Mouse (Mus musculus): ENCODE measurements around the gene Mustn1. TPM values are rescaled to one million over a fixed set of nuclear protein-coding genes. Genes with fewer than 3 reads are reported as not detected.

Mustn1 gene
- polyA plus RNA-seq, 1 experiment from 2014 or later = 2.3 TPM

DNA sequence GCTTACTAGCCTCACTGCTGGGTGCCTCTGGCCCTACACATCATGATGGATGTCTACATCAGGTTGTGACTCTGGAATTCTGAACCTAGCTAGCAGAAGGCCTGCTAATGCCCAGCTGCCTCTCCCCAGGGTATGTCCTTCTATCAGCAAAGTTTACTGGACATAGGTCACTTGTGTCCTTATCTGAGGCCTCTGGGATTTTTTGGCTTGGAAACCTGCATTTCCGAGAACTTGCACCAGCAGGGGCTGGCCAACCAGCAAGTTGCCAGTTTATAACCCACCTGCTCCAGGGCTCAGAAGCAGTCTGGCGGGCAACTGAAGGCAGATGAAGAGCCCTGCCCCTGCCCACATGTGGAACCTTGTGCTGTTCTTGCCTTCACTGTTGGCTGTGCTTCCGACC lies 7.2 kb downstream of the Mustn1 start, which contains the start of gene Itih4:
TSS of gene Itih4 (plus strand) at position 273 of the 400 bp plus-strand sequence.
- Histone ChIP-seq H3K4me3 (ENCODE audit: low read depth, low read length) (peak within 1 kb of the TSS; percentile 40), H3K4me2 (ENCODE audit: low read depth, low read length) (peak within 1 kb of the TSS; percentile 31)
- peak; percentile 66 for ATAC-seq (ENCODE audit: low read depth)

DNA sequence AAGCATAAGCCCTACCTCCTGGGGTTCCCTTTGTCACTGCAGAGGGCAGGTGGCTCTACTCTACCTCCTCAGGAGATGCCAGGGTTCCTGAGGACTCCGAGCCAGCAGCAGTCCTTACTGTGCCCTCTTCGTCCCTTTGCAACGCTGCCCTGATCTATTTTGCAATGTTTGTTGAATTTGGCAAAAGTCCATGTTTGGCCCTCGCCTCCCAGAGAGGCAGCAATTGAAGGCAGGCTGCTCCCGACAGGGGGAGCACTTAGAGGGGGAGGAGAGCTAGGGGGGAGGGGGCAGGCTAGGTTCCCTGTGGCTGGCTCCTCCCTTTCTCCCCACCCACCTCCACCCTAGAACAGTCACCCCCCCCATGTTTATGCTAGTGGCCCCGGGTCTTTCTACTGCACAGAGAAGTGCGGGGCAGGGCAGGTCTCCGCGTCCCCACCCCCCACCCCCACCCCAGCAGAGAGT lies 9.3 kb downstream of the Mustn1 start:
- Histone ChIP-seq H3K27ac (ENCODE audit: low read length) (peak overlapping the region; percentile 17; the same call in 1 of the 2 replicates), H3K27me3 (ENCODE audit: control insufficient read depth, insufficient read depth, low read depth, low read length) (no peaks in the 10 kb centered on the region), H3K4me3 (ENCODE audit: low read depth, low read length) (peak overlapping the region; percentile 40; the same call in 1 of the 2 replicates), H3K4me2 (ENCODE audit: low read depth, low read length) (peak overlapping the region; percentile 31), H3K9me3 (replicated peaks; ENCODE audit: control insufficient read depth, low read length) (no peaks in the 10 kb centered on the region), H3K36me3 (ENCODE audit: control insufficient read depth, insufficient read depth) (no peaks in the 10 kb centered on the region), H3K9ac (ENCODE audit: low read depth, low read length) (peak overlapping the region; percentile 15; the same call in 1 of the 2 replicates), H3K4me1 (ENCODE audit: control insufficient read depth, low read depth, low read length) (no peaks in the 10 kb centered on the region; the same call in 1 of the 2 replicates)
- WGBS (ENCODE audit: insufficient replicate concordance) = 17% methylated on average over 9 of the region's 9 CpGs
- peak; percentile 71 for ATAC-seq (ENCODE audit: low read depth)

More for the DNA sequence above, 7.2 kb downstream of the Mustn1 start, which contains the start of gene Itih4:
- Histone ChIP-seq H3K36me3 (ENCODE audit: control insufficient read depth, insufficient read depth) (no peaks in the 10 kb centered on the region), H3K27ac (ENCODE audit: low read length) (peak within 1 kb of the TSS; percentile 77), H3K9me3 (replicated peaks; ENCODE audit: control insufficient read depth, low read length) (no peaks in the 10 kb centered on the region), H3K4me1 (ENCODE audit: control insufficient read depth, low read depth, low read length) (no peaks in the 10 kb centered on the region; the same call in 1 of the 2 replicates), H3K27me3 (ENCODE audit: control insufficient read depth, insufficient read depth, low read depth, low read length) (no peaks in the 10 kb centered on the region), H3K9ac (ENCODE audit: low read depth, low read length) (no peak within 1 kb of the TSS)
- WGBS (ENCODE audit: insufficient replicate concordance) = 59% methylated on average over 3 of the region's 3 CpGs

DNA sequence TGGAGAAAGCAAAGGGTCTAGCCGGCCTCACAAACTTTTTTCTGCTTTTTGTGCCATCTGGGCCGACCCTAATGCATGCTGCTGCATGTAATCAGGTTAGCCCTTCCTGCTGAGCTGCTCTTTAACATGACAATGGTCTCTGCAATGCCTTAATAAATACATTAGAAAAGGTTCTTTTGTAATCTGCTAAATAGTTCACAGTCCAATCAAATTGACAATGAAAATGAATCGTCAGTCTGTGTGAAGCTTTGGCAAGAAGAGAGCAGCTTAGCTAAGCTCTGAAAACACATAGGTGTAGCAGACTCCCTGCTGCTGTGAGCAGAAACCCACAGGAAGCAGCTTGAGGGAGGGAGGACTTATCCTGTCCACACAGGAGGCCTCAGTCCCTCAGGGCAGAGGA lies 21.0 kb downstream of the Mustn1 start:
- no peak overlapping the region for H3K4me3 ChIP-seq (ENCODE audit: low read depth, low read length)
- H3K9ac ChIP-seq (ENCODE audit: low read depth, low read length) = no peak overlapping the region
- no peaks in the 10 kb centered on the region for H3K4me1 ChIP-seq (ENCODE audit: control insufficient read depth, low read depth, low read length)
- no peaks in the 10 kb centered on the region for H3K27me3 ChIP-seq (ENCODE audit: control insufficient read depth, insufficient read depth, low read depth, low read length)
- H3K9me3 ChIP-seq (replicated peaks; ENCODE audit: control insufficient read depth, low read length) = no peaks in the 10 kb centered on the region
- no peak overlapping the region for H3K27ac ChIP-seq (ENCODE audit: low read length)
- no peak for ATAC-seq (ENCODE audit: low read depth)
- H3K4me2 ChIP-seq (ENCODE audit: low read depth, low read length) = no peak overlapping the region
- no peaks in the 10 kb centered on the region; the same call in 1 of the 2 replicates for H3K36me3 ChIP-seq (ENCODE audit: control insufficient read depth, insufficient read depth)
- 40% methylated on average over 3 of the region's 3 CpGs for WGBS (ENCODE audit: insufficient replicate concordance)

DNA sequence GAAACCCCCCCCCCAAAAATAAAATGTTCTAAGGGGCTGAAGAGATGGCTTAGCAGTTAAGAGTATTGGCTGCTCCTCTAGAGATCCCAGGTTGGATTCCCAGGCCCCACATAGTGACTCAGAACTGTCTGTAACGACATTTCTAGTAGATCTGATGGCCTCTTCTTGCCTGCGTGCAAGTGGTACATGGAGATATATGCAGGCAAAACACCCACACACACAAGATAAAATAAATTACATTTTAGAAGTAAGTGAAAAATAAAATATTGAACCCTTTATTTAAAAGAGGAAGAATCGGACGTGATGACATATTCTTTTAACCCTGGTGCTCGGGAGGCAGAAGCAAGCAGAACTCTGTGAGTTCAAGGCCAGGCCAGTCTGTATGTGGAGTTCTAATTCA lies 23.6 kb downstream of the Mustn1 start:
- Histone ChIP-seq H3K4me3 (ENCODE audit: low read depth, low read length) (no peak overlapping the region), H3K36me3 (ENCODE audit: control insufficient read depth, insufficient read depth) (no peaks in the 10 kb centered on the region; the same call in 1 of the 2 replicates), H3K9ac (ENCODE audit: low read depth, low read length) (no peak overlapping the region), H3K4me1 (ENCODE audit: control insufficient read depth, low read depth, low read length) (no peaks in the 10 kb centered on the region; the same call in 1 of the 2 replicates), H3K4me2 (ENCODE audit: low read depth, low read length) (no peak overlapping the region), H3K27ac (ENCODE audit: low read length) (no peak overlapping the region), H3K9me3 (replicated peaks; ENCODE audit: control insufficient read depth, low read length) (no peaks in the 10 kb centered on the region), H3K27me3 (ENCODE audit: control insufficient read depth, insufficient read depth, low read depth, low read length) (no peaks in the 10 kb centered on the region)
- no peak for ATAC-seq (ENCODE audit: low read depth)
- 50% methylated on average over 5 of the region's 5 CpGs for WGBS (ENCODE audit: insufficient replicate concordance)

DNA sequence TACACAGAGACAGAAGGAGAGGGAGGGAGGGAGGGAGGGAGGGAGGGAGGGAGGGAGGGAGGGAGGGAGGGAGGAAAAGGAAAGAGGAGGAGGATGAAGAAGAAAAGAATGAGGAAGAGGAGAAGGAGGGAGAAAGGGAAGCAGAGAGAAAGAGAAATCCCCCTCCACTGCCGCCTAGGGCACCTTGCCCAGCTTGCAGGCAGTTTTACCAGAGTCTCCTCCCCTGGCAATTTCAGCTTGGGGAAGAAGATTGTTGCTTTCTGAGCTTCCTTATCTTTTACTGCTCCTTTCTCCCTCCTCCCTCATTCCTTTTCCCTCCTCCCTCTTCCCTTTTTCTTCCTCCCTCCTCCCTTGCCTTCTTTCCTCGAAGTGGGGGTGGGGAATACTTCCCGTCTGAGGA lies 24.0 kb downstream of the Mustn1 start:
- no peaks in the 10 kb centered on the region for H3K27me3 ChIP-seq (ENCODE audit: control insufficient read depth, insufficient read depth, low read depth, low read length)
- no peaks in the 10 kb centered on the region for H3K9me3 ChIP-seq (replicated peaks; ENCODE audit: control insufficient read depth, low read length)
- no peak for ATAC-seq (ENCODE audit: low read depth)
- H3K36me3 ChIP-seq (ENCODE audit: control insufficient read depth, insufficient read depth) = no peaks in the 10 kb centered on the region; the same call in 1 of the 2 replicates
- no peak overlapping the region for H3K9ac ChIP-seq (ENCODE audit: low read depth, low read length)
- no peak overlapping the region for H3K27ac ChIP-seq (ENCODE audit: low read length)
- no peak overlapping the region for H3K4me2 ChIP-seq (ENCODE audit: low read depth, low read length)
- no peaks in the 10 kb centered on the region; the same call in 1 of the 2 replicates for H3K4me1 ChIP-seq (ENCODE audit: control insufficient read depth, low read depth, low read length)
- WGBS (ENCODE audit: insufficient replicate concordance) = 33% methylated on average over 3 of the region's 3 CpGs
- no peak overlapping the region for H3K4me3 ChIP-seq (ENCODE audit: low read depth, low read length)

DNA sequence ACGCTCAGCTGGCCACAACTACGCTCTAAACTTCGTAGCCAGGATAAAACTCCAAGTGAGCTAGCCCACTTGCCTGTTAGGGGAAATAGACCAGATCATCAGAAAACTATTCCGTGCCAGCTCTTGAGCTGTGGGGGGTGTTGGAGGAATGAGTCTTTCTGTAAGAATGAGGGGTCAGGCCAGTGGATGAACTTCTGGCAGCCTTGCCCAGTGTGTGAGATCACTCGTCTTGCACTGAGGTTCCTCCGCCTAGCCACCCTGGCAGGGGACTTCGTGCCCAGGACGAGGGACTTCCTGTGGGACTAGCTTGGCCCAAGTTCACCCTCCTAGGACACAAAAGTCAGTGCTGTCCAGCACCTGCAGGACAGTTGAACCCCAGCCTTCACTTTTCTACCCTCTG lies 25.3 kb downstream of the Mustn1 start:
- no peaks in the 10 kb centered on the region for H3K27me3 ChIP-seq (ENCODE audit: control insufficient read depth, insufficient read depth, low read depth, low read length)
- no peak for ATAC-seq (ENCODE audit: low read depth)
- H3K4me1 ChIP-seq (ENCODE audit: control insufficient read depth, low read depth, low read length) = no peaks in the 10 kb centered on the region; the same call in 1 of the 2 replicates
- no peak overlapping the region for H3K9ac ChIP-seq (ENCODE audit: low read depth, low read length)
- no peaks in the 10 kb centered on the region; the same call in 1 of the 2 replicates for H3K36me3 ChIP-seq (ENCODE audit: control insufficient read depth, insufficient read depth)
- no peak overlapping the region for H3K4me3 ChIP-seq (ENCODE audit: low read depth, low read length)
- H3K4me2 ChIP-seq (ENCODE audit: low read depth, low read length) = no peak overlapping the region
- no peaks in the 10 kb centered on the region for H3K9me3 ChIP-seq (replicated peaks; ENCODE audit: control insufficient read depth, low read length)
- no peak overlapping the region for H3K27ac ChIP-seq (ENCODE audit: low read length)
- 62% methylated on average over 8 of the region's 8 CpGs for WGBS (ENCODE audit: insufficient replicate concordance)

DNA sequence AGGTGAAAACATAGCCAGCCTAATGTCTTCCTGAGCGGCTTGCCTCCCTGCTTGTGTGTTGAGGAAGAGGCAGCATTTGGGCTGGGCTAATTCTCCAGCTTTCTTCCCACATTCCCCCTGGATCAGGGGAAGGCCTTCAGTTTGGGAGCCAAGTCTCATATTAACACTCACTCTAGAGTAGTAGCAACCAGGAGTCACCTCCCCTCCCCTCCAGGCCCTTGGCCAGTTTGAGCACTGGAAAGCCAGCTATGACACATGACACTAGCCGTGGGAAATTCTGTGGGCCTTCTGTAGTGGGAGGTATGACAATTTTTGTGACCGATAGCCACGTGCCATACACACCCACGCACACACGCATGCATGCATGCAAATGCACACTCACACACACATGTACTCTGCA lies 27.0 kb downstream of the Mustn1 start:
- Histone ChIP-seq H3K36me3 (ENCODE audit: control insufficient read depth, insufficient read depth) (no peaks in the 10 kb centered on the region; the same call in 1 of the 2 replicates), H3K9me3 (replicated peaks; ENCODE audit: control insufficient read depth, low read length) (no peaks in the 10 kb centered on the region), H3K4me2 (ENCODE audit: low read depth, low read length) (no peak overlapping the region), H3K4me1 (ENCODE audit: control insufficient read depth, low read depth, low read length) (no peaks in the 10 kb centered on the region; the same call in 1 of the 2 replicates), H3K27me3 (ENCODE audit: control insufficient read depth, insufficient read depth, low read depth, low read length) (no peaks in the 10 kb centered on the region), H3K9ac (ENCODE audit: low read depth, low read length) (no peak overlapping the region), H3K4me3 (ENCODE audit: low read depth, low read length) (no peak overlapping the region), H3K27ac (ENCODE audit: low read length) (no peak overlapping the region)
- no peak for ATAC-seq (ENCODE audit: low read depth)
- 73% methylated on average over 6 of the region's 6 CpGs for WGBS (ENCODE audit: insufficient replicate concordance)

DNA sequence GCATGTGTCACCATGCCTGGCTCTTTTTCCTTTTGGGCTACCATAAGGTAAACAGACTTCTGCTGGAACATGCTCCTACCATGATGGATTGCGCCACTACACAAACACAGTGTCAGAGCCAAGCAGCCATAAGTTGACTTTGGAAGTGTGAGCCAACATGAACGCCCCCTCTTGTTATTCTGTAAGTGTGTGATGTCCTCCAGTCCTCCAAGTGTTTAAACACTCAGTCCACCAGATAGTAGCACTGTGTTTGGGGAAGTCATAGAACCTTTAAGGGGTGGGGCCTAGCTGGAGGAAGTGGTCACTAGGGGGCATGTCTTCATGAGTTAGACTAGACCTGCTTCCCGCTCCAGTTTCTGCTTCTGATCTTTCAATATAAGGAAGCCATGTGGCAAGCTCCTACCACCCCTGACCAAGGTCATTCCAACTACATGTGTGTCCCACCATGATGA lies 28.8 kb downstream of the Mustn1 start:
- peak overlapping the region; percentile 27; the same call in 1 of the 2 replicates for H3K27ac ChIP-seq (ENCODE audit: low read length)
- H3K4me3 ChIP-seq (ENCODE audit: low read depth, low read length) = no peak overlapping the region
- H3K4me2 ChIP-seq (ENCODE audit: low read depth, low read length) = no peak overlapping the region
- H3K9ac ChIP-seq (ENCODE audit: low read depth, low read length) = no peak overlapping the region
- H3K36me3 ChIP-seq (ENCODE audit: control insufficient read depth, insufficient read depth) = no peaks in the 10 kb centered on the region
- no peaks in the 10 kb centered on the region for H3K27me3 ChIP-seq (ENCODE audit: control insufficient read depth, insufficient read depth, low read depth, low read length)
- peak; percentile 88 for ATAC-seq (ENCODE audit: low read depth)
- 39% methylated on average over 3 of the region's 3 CpGs for WGBS (ENCODE audit: insufficient replicate concordance)
- H3K4me1 ChIP-seq (ENCODE audit: control insufficient read depth, low read depth, low read length) = no peaks in the 10 kb centered on the region; the same call in 1 of the 2 replicates
- H3K9me3 ChIP-seq (replicated peaks; ENCODE audit: control insufficient read depth, low read length) = no peaks in the 10 kb centered on the region

DNA sequence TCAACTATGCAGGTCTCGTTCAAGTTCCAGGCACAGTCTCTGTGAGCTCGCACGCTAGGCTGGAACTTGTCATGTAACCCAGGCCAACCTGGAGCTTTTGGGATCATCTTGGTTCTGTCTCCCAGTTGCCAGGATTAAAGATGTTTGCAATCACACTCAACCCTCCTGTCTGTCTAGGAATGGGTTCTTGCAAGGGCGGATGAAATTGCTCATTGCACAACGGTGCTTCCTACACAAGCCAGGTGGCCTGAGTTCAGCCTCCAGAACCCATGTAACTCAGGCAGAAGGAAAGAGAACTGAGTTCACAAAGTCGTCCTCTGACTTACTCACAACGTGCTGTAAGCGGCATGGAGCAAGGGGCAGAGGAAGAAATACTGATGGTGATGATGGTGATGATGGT lies 32.1 kb downstream of the Mustn1 start:
- 78% methylated on average over 8 of the region's 8 CpGs for WGBS (ENCODE audit: insufficient replicate concordance)

More for the DNA sequence above, 32.1 kb downstream of the Mustn1 start:
- ATAC-seq (ENCODE audit: low read depth) = no peak
- Histone ChIP-seq H3K36me3 (ENCODE audit: control insufficient read depth, insufficient read depth) (no peaks in the 10 kb centered on the region), H3K4me2 (ENCODE audit: low read depth, low read length) (no peak overlapping the region), H3K4me3 (ENCODE audit: low read depth, low read length) (no peak overlapping the region), H3K9me3 (replicated peaks; ENCODE audit: control insufficient read depth, low read length) (no peaks in the 10 kb centered on the region), H3K27me3 (ENCODE audit: control insufficient read depth, insufficient read depth, low read depth, low read length) (no peaks in the 10 kb centered on the region), H3K4me1 (ENCODE audit: control insufficient read depth, low read depth, low read length) (no peaks in the 10 kb centered on the region; the same call in 1 of the 2 replicates), H3K27ac (ENCODE audit: low read length) (no peak overlapping the region), H3K9ac (ENCODE audit: low read depth, low read length) (no peak overlapping the region)
